Mouse (Mus musculus): Measurements from ENCODE around the gene Nacad.
"Not testable (repeated sequence)": the region's sequence is repeated elsewhere in the genome, so short reads cannot be mapped to it uniquely, and the experiment has no call there.

Gene Nacad

DNA sequence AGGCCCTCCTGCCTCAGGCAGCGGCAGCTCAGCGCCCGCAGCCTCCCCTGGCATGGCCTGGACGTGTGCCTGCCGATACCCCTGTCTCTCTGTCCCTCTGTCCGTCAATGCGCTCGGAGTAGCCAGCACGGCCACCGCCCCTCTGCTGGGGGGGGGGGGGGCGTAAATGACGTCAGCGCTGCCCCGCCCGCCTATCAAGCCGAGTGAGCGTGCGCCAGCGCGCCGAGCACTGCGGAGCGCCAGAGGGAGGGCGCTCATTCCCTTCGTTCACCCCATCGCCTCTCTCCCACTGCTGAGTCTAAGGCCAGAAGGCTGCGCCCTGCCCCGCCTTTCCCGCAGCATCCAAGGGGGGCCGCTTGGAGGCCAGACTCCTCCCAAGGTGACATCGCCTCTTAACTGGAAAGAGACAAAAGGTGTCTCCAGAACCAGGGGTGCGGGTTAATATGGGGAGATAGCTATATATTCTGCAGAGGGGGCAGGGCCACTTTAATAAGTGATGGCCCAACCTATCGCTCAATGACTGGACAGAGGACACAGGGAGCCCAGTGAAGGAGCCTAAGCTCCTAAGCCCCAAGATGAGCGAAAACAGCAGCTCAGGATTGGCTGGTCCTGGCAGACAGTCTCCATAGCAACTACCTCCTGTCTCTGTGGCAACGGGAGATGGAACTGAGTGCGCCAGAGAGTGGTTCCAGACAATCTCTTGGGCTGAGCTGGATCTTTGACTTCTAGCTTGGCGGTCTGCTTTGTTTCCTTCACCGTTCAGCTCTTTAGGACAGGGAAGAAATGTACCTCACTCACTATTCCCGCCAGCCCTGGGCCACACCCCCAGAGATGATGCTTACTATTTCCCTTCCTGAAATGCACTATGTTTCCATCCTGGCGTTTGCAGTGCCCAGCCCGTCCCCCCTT lies at the start of gene Nacad:
Gene Nacad, minus strand, starts transcription at position 563 of the 909 bp plus-strand sequence.
- DNase-seq, result no peak

- DNase-seq, result peak; percentile 74 to 96
These were observed 49.0 kb upstream of the Nacad start for GRCm38 (mm10) chr11:6654903-6655302.

- DNase-seq, result not testable (repeated sequence)
These were observed 47.1 kb upstream of the Nacad start for GRCm38 (mm10) chr11:6652978-6653377.

DNA sequence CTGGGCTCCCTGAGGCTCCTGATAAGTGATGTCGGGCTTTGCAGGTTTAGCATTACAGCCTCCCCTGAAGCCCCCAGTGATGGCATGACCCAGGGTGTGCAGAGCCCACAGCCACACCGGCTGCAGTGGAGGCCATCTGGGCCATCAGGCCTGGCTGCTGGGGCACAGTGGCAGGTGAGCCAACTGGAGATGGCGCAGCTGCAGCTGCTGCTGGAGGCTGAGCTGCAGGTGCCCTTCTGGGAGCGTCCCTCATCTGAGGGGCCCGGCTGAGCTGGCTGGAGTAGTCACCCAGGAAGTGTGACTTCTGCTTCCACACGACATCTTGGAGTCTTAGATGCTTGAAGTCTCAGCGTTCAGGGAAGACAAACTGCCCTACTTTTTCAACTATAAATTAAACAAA lies 44.7 kb upstream of the Nacad start:
- no peak for DNase-seq

- no peak for DNase-seq
These were observed 42.2 kb upstream of the Nacad start for GRCm38 (mm10) chr11:6647831-6648724.

DNA sequence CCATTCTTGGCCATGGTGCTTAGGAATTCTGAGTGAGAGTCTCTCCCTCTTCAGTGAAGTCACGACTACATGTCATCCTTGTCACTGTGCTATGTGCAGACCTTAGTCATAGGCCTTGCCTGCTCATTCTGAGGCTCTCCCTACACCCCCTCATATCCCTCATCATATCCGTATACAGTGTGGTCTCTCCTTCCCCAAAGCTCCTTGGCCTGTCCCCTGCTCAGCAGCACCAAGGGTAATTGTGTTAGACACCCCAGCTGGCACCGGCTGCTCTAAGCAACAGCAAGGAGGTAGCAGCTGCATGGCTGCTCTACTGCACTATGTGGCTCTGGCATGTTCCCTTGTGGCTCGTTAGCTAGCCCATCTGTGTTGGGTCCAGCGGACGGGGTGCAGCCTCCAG lies 38.7 kb upstream of the Nacad start:
- no peak for DNase-seq

DNA sequence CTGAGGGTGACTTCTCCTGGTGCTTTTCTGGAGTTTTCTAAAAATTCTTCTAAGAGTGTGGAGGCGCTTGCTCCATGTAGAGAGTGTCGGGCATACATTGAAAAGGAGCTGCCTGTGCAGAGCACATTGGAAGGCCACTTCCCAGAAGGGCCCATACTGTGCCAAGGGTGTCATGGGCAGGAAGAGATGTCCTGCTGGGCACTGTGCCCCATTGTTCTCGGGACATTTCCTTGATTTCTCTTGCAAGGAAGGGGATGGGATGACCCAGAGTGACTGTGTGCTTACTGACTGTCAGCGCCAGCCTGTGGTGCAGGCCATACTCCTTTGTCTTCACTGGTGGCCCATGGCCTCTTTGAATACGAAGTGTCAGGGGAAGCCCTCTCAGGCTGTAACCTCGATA lies 33.2 kb upstream of the Nacad start:
- no peak for DNase-seq

DNA sequence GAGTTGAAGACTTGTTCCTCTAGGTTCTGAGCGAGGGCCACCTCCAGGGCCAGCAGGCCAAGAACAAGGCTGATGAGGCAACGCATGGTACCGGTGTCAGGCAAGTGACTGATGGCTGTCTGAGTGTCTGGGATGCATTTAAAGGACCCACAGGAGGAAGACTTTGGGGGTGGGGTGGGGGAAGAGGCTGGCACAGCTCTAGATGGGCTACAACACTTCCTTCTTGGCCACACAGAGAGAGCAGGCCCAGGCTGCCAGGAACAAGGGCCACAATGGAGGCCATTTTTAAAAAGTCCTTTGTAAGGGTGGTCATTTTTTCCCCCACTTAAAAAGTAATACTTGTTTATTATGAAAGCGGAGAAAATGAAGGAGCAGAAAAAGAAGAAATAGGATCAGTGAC lies 32.7 kb upstream of the Nacad start, which contains the start of gene Wap:
Gene Wap, minus strand, starts transcription at position 101 of the 400 bp plus-strand sequence.
- no peak for DNase-seq

GRCm38 (mm10) chr11:6636150-6636549 lies 30.3 kb upstream of the Nacad start:
- DNase-seq, result no peak

DNA sequence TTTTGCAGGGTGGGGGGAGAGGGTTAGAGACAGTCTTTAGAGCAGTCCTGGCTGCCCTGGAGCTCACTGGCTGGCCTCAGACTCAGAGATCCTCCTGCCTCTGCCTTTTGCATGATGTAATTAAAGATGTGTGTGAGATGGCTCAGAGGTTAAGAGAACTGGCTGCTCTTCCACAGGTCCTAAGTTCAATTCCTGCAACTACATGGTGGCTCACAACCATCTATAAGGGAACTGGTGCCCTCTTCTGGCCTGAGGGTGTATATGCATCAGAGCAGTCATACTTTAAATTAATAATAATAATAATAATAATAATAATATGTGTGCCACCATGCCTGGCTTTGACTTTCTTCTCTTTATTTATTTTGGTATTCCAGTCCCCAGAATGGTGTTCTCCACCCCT lies 23.8 kb upstream of the Nacad start:
- DNase-seq, result peak in 1 of 2 experiments; percentile 37

GRCm38 (mm10) chr11:6628568-6628967 lies 22.7 kb upstream of the Nacad start:
- DNase-seq, result peak; percentile 59 to 77

- DNase-seq, result no peak
These were observed 21.9 kb upstream of the Nacad start for GRCm38 (mm10) chr11:6627731-6628130.

DNA sequence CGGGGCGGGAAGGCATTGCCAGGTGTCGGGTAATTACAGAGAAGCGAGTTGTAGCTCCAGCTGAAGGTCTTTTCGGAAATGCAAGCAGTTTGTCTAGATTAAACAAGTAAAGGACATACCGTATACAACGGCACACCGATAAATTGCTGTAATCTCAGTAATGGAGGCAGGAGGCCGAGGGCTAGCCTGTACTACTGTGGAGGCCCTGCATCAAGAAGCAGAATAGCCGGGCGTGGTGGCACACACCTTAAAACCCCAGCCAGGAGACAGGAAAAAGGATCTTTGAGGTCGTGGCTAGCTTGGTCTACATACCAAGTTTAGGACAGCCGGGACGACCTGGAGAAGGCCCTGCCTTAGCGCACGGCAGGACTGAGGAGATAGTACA lies 20.5 kb upstream of the Nacad start:
- DNase-seq, result peak in 1 of 2 experiments; percentile 44

DNA sequence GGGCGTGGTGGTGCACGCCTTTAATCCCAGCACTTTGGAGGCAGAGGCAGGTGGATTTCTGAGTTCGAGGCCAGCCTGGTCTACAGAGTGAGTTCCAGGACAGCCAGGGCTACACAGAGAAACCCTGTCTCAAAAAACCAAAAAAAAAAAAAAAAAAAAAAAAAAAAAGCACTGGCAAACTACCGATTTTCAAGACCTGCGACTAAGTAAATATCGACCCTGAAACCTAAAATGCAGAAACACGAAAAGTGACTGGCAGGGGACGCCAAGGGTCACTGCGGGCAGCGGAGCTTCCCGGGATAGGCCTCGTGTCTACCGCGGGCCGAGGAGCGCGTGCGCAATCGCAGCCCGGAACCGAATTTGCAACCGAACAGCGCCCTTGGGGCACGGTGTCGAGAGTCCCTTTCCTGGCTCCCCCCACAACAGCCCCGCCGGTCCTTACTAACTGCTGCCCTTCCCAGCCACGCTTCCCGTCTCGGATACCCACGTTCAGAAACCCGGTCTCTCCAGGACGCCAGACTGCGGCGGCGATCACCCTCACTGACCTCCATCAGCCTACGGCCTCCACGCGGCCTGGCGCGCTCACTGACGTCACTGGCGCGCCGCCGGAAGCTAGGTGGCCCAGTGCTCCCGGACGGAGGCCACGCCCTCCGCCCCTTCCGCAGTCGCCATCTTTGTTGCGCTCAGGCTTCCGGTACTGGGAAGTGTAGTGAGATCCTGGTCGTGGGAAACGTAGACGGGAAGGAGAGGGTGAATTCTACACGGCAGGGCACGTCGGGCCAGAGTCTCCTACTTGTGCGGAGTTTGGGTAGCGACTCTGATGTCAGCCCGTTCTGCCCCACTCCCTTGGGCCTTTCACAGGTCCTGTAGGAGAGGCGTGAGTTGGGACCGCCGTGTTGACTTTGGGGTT lies 19.9 kb upstream of the Nacad start, which contains the start of gene Tbrg4:
Gene Tbrg4, minus strand, starts transcription at position 590 of the 910 bp plus-strand sequence.
- peak; percentile 93 to 97 for DNase-seq

DNA sequence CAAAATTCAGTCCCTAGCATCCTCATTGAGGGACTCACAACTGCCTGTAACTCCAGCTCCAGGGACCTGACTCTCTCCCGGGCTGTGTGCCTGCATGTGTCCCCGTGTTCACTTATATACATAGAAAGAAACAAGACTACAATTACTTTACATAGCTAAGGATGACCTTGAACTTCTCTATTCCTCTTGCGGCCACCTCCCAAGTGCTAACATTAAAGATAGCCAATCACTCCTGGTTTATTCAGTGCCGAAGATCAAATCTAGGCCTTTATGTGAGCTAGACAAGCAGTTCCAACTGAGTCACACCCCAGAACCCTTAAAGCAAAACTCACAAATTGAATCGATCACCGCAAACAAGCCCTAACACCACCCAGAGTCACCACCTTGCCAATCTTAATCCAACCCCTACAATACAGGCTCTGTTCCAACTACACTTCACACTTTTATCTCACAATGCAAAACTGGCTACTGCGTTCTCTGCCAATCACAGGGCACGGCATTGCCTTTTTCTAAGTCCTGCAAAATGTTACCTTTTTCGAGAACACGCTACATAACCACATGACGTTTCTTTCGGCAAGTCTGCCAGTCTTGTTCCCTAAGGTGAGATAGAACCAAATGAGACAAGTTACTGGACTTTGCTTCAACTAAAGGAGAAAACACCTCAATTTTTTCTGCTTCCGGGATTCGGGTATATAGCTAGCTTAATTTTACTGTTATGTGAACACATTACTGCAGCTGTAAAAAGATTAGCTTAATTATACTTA lies 18.9 kb upstream of the Nacad start:
- no peak for DNase-seq

DNA sequence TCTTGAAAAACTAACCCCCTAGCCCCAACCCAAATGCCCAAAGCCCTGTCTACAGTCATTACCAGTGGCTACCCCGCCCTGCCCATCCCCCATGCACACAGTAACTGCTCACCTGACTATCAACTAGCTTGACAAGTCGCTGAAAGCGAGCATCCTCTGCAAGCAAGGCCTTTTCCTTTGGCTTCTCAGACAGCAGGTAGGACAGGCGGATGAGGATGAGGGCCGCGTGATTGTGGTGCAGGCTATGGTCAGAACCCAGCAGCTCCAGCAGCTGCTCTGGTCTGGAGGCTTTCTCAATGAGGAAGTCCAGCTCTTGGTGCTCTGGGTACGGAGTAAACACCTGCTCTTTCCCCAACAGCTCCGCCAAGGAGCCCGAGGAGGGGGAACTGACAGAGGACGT lies 17.9 kb upstream of the Nacad start:
- no peak for DNase-seq

DNA sequence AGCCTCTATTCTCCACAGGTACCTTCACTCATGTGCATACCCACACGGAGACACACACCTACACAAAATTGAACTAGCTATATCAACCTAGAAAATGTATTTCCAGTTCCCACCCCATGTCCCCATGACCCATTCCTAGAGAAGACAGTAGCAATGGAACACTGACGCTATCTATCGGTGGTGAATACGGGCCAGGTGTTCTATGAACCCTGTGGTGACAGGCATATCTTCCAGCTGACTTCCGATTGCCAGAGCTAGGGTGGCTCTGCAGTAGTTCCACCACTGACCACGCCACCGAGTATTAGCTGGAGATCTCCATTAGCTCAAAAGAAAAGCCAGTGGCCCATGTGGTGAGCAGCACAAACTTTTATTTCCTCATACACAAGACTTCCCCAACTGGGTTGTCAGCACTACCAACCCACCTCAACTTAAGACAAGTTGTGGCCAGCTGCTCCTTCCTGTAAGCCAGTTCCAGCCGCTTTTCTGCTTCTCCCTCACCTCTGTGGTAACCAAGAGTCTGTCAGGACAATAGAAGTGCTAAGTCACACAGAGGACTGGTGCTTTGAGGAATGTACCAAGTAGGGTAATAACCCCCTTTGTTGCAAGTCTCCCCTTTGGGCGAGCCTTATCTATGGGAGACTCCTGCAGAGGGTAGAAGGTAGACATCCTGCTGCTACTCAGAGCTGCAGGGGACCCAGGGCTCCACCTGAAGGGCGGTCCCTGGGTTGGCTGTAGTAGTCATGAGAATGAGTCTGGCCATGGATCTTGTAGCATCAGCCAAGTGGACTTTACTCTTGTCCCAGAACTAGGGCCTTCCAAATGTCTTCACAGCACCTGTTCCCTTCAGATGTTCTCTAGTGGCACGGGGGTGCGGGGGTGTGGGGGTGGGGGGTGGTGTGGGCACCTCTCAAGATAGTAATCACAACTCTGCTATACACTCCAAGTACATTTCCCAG lies 9.7 kb upstream of the Nacad start:
- DNase-seq, result no peak

GRCm38 (mm10) chr11:6605021-6605481 lies 802 bp downstream of the Nacad start:
- no peak for DNase-seq

DNA sequence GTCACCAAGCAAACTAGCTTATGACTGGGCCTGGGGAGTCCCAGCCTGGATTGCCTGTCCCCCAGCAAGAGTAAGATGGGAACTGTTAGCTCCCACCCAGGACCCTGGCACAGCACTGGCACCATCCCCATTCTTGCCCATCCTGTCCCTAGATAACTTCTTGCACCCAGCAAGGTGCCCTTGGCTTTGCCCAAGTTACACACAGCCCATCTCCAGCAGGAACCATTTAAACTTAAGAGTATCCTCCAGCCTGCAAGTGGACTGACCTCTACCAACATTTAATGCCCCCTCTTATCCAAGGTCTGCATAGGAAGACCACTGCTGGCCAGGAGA lies 1.3 kb downstream of the Nacad start:
- DNase-seq, result no peak

DNA sequence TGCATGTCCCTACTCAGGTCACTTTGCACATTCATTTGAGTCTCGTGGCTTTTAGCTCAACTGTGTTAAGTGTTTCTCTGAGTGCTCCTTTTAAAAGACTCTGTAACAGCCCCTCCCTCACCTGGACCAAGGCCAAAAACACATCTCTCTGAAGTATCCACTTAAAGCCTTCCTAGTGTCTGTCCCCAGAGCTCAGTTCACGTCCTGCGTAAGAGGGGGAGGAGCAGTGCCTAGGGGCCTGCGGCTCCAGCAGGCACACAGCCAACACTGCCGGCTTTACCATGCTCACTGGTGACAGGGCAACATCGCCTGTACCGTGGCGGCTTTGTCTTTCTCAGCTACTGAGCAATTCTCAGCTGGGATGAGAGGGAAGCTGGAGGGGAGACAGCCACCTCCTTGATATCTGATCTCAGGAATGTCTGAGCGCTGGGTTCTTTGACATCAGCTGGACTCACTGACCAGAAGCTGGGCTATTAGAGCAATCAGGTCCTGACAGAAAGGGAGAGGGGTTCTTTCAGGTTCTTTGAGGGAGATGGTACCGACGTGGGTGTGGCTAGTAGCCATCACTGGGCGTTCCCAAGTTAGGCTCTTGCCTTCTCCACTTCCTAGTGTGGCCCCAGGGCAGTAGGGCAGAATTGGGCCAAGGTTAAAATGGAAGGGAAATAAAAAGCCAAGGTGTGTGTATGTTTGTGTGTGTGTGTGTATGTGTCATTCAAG lies 1.8 kb downstream of the Nacad start:
- DNase-seq, result peak in 1 of 2 experiments; percentile 34
